Mouse (Mus musculus) gastrocnemius, adult 2 months (tissue): Measurements from ENCODE around the gene Gm11541. TPM values are rescaled to one million over a fixed set of nuclear protein-coding genes. Genes with fewer than 3 reads are reported as not detected.
"Not testable (repeated sequence)": the region's sequence is repeated elsewhere in the genome, so short reads cannot be mapped to it uniquely, and the experiment has no call there.

Source experiments
- DNase-seq: peaks from one replicate; pipeline ENCODE4 v3.0.0; 2022
- H3K27ac ChIP-seq: fragments of 200-600 bp; 2 replicates; pipeline ENCODE4 v1.8.1; 2022; ENCODE audit warnings: mild to moderate bottlenecking
- H3K4me3 ChIP-seq: fragments of 200-600 bp; 2 replicates; pipeline ENCODE4 v1.8.1; 2022; ENCODE audit warnings: mild to moderate bottlenecking, moderate library complexity
- CTCF ChIP-seq: fragments of 200-600 bp; IDR thresholded peaks from 2 replicates; pipeline ENCODE4 v1.8.1; 2022; ENCODE audit warnings: antibody characterized with exemption, mild to moderate bottlenecking, moderate library complexity
- intact Hi-C: fragments of 180-260 bp; cut with DNase I; formaldehyde crosslinking; loops from one replicate; pipeline ENCODE4 v1.15.1; 2025
- total RNA-seq, 2 experiments: library from RNA; stranded (reverse); gene quantifications; 2 replicates each; pipeline ENCODE4 v1.2.3; 2021

The Gm11541 gene
- total RNA-seq, 2 experiments from 2014 or later: not detected

GRCm38 (mm10) chr11:94682427-94682826 is 21.9 kb downstream of the Gm11541 start:
- intact Hi-C loops: no loop called here
- no peak for TF ChIP-seq CTCF
- no peak for DNase-seq
- Histone ChIP-seq H3K27ac (no peak overlapping the region), H3K4me3 (no peak overlapping the region)

- Histone ChIP-seq H3K27ac (no peak overlapping the region), H3K4me3 (no peak overlapping the region)
- no peak for TF ChIP-seq CTCF
- intact Hi-C loops: no loop called here
- DNase-seq: no peak
Measured at GRCm38 (mm10) chr11:94681640-94682039, 22.7 kb downstream of the Gm11541 start.

GRCm38 (mm10) chr11:94680639-94681038 is 23.7 kb downstream of the Gm11541 start:
- intact Hi-C loops: no loop called here
- DNase-seq: no peak
- peak; percentile 27; the same call in 1 of the 2 replicates for TF ChIP-seq CTCF
- Histone ChIP-seq H3K27ac (no peak overlapping the region), H3K4me3 (no peak overlapping the region)

- intact Hi-C loops: no loop called here
- no peak for DNase-seq
- no peak for TF ChIP-seq CTCF
- H3K27ac ChIP-seq: peak overlapping the region; percentile 91
- peak overlapping the region; percentile 96 for H3K4me3 ChIP-seq
Measured at GRCm38 (mm10) chr11:94677607-94678145, 26.6 kb downstream of the Gm11541 start.

GRCm38 (mm10) chr11:94676754-94677606 is 27.3 kb downstream of the Gm11541 start, which contains the start of gene Xylt2:
Gene Xylt2 (minus strand): TSS chr11:94677515.
- intact Hi-C loops: no loop called here
- TF ChIP-seq CTCF: no peak
- H3K27ac ChIP-seq: peak within 1 kb of the TSS; percentile 91
- H3K4me3 ChIP-seq: peak within 1 kb of the TSS; percentile 96
- DNase-seq: peak; percentile 95

- no peak for DNase-seq
- no peak for TF ChIP-seq CTCF
- H3K27ac ChIP-seq: peak overlapping the region; percentile 91
- intact Hi-C loops: no loop called here
- H3K4me3 ChIP-seq: peak overlapping the region; percentile 96
Measured at GRCm38 (mm10) chr11:94676308-94676707, 28.0 kb downstream of the Gm11541 start.

GRCm38 (mm10) chr11:94675446-94675845 is 28.9 kb downstream of the Gm11541 start:
- DNase-seq: no peak
- Histone ChIP-seq H3K27ac (no peak overlapping the region), H3K4me3 (no peak overlapping the region)
- intact Hi-C loops: no loop called here
- no peak for TF ChIP-seq CTCF

- intact Hi-C loops: no loop called here
- TF ChIP-seq CTCF: no peak
- H3K4me3 ChIP-seq: no peak overlapping the region
- H3K27ac ChIP-seq: no peak overlapping the region
- DNase-seq: no peak
Measured at GRCm38 (mm10) chr11:94674984-94675383, 29.3 kb downstream of the Gm11541 start.

GRCm38 (mm10) chr11:94665281-94665680 is 39.0 kb downstream of the Gm11541 start:
- Histone ChIP-seq H3K27ac (no peak overlapping the region), H3K4me3 (no peak overlapping the region)
- no peak for TF ChIP-seq CTCF
- no peak for DNase-seq
- intact Hi-C loops: no loop called here

GRCm38 (mm10) chr11:94661344-94661743 is 43.0 kb downstream of the Gm11541 start:
- Histone ChIP-seq H3K27ac (no peak overlapping the region; the same call in 1 of the 2 replicates), H3K4me3 (no peak overlapping the region)
- DNase-seq: no peak
- TF ChIP-seq CTCF: no peak
- intact Hi-C loops: no loop called here

- Histone ChIP-seq H3K4me3 (peak within 1 kb of the TSS; percentile 93), H3K27ac (peak within 1 kb of the TSS; percentile 99)
- peak; percentile 89 for DNase-seq
- no peak for TF ChIP-seq CTCF
- intact Hi-C loops: no loop called here
Measured at GRCm38 (mm10) chr11:94653663-94654436, 50.4 kb downstream of the Gm11541 start, which contains the start of the genes Mrpl27 and Eme1. Gene Mrpl27 (plus strand): TSS chr11:94653767. Gene Eme1 (minus strand): TSS chr11:94653964.

- no peak for DNase-seq
- intact Hi-C loops: no loop called here
- Histone ChIP-seq H3K27ac (no peak overlapping the region), H3K4me3 (peak overlapping the region; percentile 93)
- no peak for TF ChIP-seq CTCF
Measured at GRCm38 (mm10) chr11:94652973-94653372, 51.3 kb downstream of the Gm11541 start.

GRCm38 (mm10) chr11:94651241-94651640 is 53.1 kb downstream of the Gm11541 start:
- intact Hi-C loops: not testable (repeated sequence)

More at GRCm38 (mm10) chr11:94651241-94651640, 53.1 kb downstream of the Gm11541 start:
- H3K27ac ChIP-seq, DNase-seq, H3K4me3 ChIP-seq: not testable (repeated sequence)
